Mouse (Mus musculus) stomach, postnatal 0 days (tissue): ENCODE results near the gene Qsox1. TPM values are rescaled to one million over a fixed set of nuclear protein-coding genes. Genes with fewer than 3 reads are reported as not detected.

Experiments
- ATAC-seq: fragments of 200-750 bp; cut with Nextera tagmentation; 2 replicates; pipeline ENCODE4 v1.8.0; 2017; ENCODE audit not compliant: low FRiP score, low TSS enrichment
- DNase-seq: peaks from one replicate; pipeline ENCODE4 v3.0.0-alpha.2; 2016; ENCODE audit warnings: low spot score
- H3K27ac ChIP-seq: fragments of 300-500 bp; sonication (generic); replicated peaks from 2 replicates; pipeline ENCODE4 v1.5.1; 2014; ENCODE audit warnings: mild to moderate bottlenecking, control low read depth
- H3K27me3 ChIP-seq: fragments of 300-500 bp; sonication (generic); 2 replicates; pipeline ENCODE4 v1.6.1; 2014; ENCODE audit warnings: low read length; ENCODE audit not compliant: control insufficient read depth, insufficient read depth
- H3K36me3 ChIP-seq: fragments of 300-500 bp; sonication (generic); 2 replicates; pipeline ENCODE4 v1.6.1; 2014; ENCODE audit warnings: low read length, mixed read lengths; ENCODE audit not compliant: control insufficient read depth, insufficient read depth
- H3K4me1 ChIP-seq: fragments of 300-500 bp; sonication (generic); replicated peaks from 2 replicates; pipeline ENCODE4 v1.6.1; 2014; ENCODE audit warnings: antibody characterized with exemption; ENCODE audit not compliant: control insufficient read depth, insufficient read depth
- H3K4me2 ChIP-seq: fragments of 300-500 bp; sonication (generic); replicated peaks from 2 replicates; pipeline ENCODE4 v1.6.1; 2014; ENCODE audit warnings: low read depth, mild to moderate bottlenecking, control low read depth, moderate library complexity
- H3K4me3 ChIP-seq: fragments of 300-500 bp; sonication (generic); 2 replicates; pipeline ENCODE4 v1.5.1; 2014; ENCODE audit warnings: low read depth, low read length, control low read depth
- H3K9ac ChIP-seq: fragments of 300-500 bp; sonication (generic); 2 replicates; pipeline ENCODE4 v1.6.1; 2014; ENCODE audit warnings: mild to moderate bottlenecking, low read length, control low read depth, mixed read lengths
- H3K9me3 ChIP-seq: fragments of 300-500 bp; sonication (generic); 2 replicates; pipeline ENCODE4 v1.6.1; 2016; ENCODE audit warnings: low read length; ENCODE audit not compliant: control insufficient read depth
- CTCF ChIP-seq: IDR thresholded peaks from 2 replicates; pipeline ENCODE4 v1.5.1; 2016; ENCODE audit warnings: antibody characterized with exemption, low read depth, mild to moderate bottlenecking, moderate library complexity
- EP300 ChIP-seq: optimal IDR thresholded peaks from 2 replicates; pipeline ENCODE3; 2016; ENCODE audit warnings: antibody characterized with exemption
- WGBS: fragments of 180-500 bp; shearing (Covaris S2); extraction: QIAGEN DNeasy Blood & Tissue Kit; methylation state at CpG from one replicate; pipeline ENCODE4 v1.1.7; 2014; 5-methylcytosine and 5-hydroxymethylcytosine counted together
- polyA plus RNA-seq: library from polyadenylated mRNA; unstranded; fragments of >200 nt; fragmentation: Nextera tagmentation; extraction: Ambion mirVana; gene quantifications from 2 replicates; pipeline ENCODE4 v1.2.1, GENCODE M21; 2015

Qsox1 gene
- polyA plus RNA-seq, 1 experiment from 2014 or later: 95.7 TPM

DNA sequence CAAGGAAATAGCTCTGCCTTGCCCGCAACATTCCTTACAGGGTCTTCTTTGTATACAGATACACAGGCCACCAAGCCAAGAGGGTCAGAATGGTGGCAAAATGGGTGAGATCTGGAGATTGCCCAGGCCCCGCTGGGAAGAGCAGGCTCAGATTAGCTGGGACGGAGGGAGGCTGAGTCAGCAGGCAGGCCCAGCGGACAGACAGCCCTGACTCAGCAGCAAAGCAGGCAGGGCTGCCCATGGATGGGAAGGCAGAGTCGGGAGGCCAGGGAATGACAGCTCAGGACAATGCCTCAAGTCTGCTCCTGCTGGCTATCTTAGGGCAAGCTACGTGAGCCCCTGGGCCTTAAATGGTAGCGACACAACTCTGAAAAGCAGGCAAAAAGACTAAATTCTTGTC, 26.8 kb downstream of the Qsox1 start:
- H3K4me1 ChIP-seq: no peaks in the 10 kb centered on the region
- no peak overlapping the region for H3K4me3 ChIP-seq
- no peak overlapping the region for H3K4me2 ChIP-seq
- peaks cover 54% of the 10 kb centered on the region for H3K36me3 ChIP-seq
- no peaks in the 10 kb centered on the region for H3K27me3 ChIP-seq
- DNase-seq (no peak), ATAC-seq (no peak)
- H3K9ac ChIP-seq: no peak overlapping the region
- WGBS: 76% methylated on average over 7 of the region's 7 CpGs
- no peaks in the 10 kb centered on the region for H3K9me3 ChIP-seq
- H3K27ac ChIP-seq: no peak overlapping the region
- no peak for TF ChIP-seq EP300
- TF ChIP-seq CTCF: no peak

DNA sequence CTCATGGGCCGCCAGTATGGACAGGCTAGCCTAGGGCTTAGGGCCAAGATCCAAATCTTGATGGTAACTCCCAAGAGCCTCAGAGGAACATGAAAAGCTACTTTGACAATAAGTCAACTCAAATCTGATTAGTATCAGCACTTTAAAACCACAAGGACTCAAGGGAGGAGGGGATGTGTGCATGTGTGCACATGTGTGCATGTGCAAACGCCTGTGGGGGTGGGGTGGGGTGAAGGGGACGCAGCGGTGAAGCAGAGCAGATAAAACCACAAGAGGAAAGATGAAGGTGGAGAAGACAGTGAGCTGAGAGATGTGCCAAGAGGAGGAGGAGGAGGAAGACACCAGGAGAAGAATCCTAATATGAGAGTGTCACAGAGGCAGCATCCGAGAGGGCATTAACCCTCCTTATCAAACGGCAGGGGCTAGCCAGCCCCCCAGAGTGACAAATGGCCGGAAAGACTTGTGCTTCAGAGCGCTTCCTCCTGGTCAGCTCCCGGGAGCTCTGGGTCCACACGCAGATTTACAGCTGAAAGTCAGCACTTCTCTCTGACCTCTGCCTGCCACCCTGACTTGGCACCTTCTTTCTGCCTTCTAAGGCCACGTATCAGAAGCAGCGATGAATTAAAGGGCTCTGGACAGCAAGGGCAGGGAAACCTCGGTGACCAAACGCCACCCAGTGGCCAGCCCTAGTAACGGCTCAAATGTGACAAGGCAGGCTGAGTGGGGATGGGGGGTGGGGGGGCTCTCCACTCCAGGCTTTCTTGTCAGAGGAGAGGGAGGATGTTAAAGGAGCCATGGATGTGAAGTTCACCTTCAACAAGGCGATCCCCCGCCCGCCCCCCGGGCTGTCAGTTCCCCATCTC, 28.1 kb downstream of the Qsox1 start:
- no peaks in the 10 kb centered on the region for H3K27me3 ChIP-seq
- H3K4me1 ChIP-seq: no peaks in the 10 kb centered on the region
- DNase-seq: peak; percentile 60
- peaks cover 55% of the 10 kb centered on the region for H3K36me3 ChIP-seq
- no peak overlapping the region for H3K4me2 ChIP-seq
- H3K9ac ChIP-seq: no peak overlapping the region
- H3K4me3 ChIP-seq: no peak overlapping the region
- H3K9me3 ChIP-seq: no peaks in the 10 kb centered on the region
- 0 out of 2 replicates have a peak, but pooled peaks have one; percentile 9 for ATAC-seq
- TF ChIP-seq EP300: no peak
- TF ChIP-seq CTCF: peak; percentile 81
- 40% methylated on average over 19 of the region's 19 CpGs for WGBS
- no peak overlapping the region for H3K27ac ChIP-seq

DNA sequence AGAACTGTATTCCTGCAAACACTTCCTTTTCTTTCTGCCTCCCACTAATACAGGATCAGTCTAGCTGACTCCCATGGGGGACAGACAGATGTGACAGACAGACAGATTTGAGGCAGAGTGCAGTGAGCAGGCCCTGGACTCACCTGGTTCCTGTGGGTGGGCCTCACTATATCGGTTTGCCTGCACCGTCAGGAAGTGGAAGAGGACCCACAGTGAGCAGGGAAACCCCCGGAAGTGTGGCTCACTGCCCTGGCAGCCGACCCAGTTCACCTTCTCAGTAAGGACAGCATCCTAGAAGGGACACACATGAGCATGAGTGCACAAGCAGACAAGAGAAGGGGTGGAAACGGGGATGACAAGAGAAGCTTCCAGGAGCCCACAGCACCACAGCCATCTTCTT, 30.3 kb downstream of the Qsox1 start:
- H3K27ac ChIP-seq: no peak overlapping the region
- H3K27me3 ChIP-seq: no peaks in the 10 kb centered on the region
- DNase-seq (no peak), ATAC-seq (no peak)
- H3K4me3 ChIP-seq: no peak overlapping the region
- H3K4me1 ChIP-seq: no peaks in the 10 kb centered on the region
- peaks cover 50% of the 10 kb centered on the region for H3K36me3 ChIP-seq
- 80% methylated on average over 5 of the region's 5 CpGs for WGBS
- H3K4me2 ChIP-seq: no peak overlapping the region
- H3K9me3 ChIP-seq: no peaks in the 10 kb centered on the region
- TF ChIP-seq EP300 (no peak), CTCF (no peak)
- H3K9ac ChIP-seq: no peak overlapping the region

DNA sequence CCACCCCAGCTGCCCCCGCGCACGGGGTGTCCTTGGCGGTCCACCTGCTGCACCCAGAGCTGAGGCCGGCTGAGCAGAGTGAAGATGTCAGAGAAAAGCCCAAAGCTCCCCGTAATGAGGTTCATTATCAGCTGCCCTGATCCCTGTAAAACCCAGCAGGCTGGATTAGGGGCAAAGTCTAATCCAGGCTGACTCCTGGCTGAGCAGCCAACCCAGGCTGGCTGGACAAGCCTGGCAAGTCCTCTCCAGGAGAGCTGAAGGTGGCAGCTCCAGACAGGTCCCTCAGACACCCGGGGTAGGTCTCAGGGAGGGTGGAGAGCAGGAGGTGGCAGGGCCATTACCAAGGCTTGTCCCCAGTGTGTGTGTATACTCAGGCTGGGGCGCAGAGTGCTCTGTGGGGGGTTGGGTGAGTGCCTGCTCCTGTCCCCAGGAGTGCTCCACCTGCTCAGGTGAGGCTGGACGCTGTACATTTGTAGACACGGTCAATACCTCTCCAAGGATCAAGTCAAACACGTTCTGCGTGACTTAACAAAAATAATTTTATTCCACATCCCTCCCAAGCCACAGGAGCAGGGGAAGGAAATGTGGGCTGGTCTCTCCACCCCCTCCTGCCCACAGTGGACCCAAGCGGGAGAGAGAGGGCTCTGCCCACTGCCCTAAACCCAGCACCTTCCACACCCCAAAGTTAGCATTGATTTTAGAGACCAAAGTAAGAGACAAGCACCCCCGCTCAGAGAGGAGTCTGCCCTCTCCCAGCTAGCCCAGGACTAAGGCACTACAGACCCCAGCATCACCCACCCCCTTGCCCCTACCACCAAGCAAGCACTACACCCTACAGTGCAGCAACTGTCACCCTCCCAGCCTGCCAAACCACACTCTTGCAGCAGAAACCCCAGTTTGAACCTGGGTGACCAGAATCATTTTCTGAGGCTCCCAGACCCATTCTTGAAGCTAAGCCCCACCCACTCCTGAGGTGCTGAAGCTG, 34.8 kb downstream of the Qsox1 start:
- Histone ChIP-seq H3K27me3 (no peaks in the 10 kb centered on the region), H3K4me2 (no peak overlapping the region), H3K9ac (no peak overlapping the region), H3K27ac (0 out of 2 replicates have a peak overlapping the region, but pooled peaks have one; percentile 40), H3K4me3 (no peak overlapping the region), H3K9me3 (no peaks in the 10 kb centered on the region), H3K4me1 (no peaks in the 10 kb centered on the region), H3K36me3 (peaks cover 28% of the 10 kb centered on the region)
- TF ChIP-seq EP300: no peak
- no peak for TF ChIP-seq CTCF
- peak; percentile 74 for DNase-seq
- WGBS: 55% methylated on average over 14 of the region's 14 CpGs
- ATAC-seq: peak; percentile 81

DNA sequence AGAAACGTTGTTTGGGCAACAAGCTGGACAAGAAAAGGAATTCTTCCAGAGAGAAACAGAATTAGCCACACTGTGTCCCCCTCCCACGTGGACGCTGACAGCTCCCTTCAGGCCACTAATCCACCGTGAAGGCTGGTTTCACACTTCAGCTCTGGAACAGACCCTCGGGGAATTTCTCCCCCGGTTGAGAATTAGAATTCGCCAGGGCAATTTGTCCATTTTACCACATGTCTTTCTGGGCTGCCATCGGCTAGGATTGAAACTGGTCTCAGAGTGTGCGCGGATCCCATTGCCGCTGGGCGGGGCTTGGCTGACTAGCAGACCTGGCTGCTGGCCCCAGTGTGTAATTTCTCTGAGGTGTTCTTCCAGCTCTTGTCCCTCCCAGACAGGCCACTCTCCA, 53.5 kb downstream of the Qsox1 start:
- H3K27ac ChIP-seq: no peak overlapping the region
- H3K27me3 ChIP-seq: no peaks in the 10 kb centered on the region
- 76% methylated on average over 12 of the region's 12 CpGs for WGBS
- H3K4me2 ChIP-seq: no peak overlapping the region
- no peaks in the 10 kb centered on the region for H3K36me3 ChIP-seq
- TF ChIP-seq EP300 (no peak), CTCF (no peak)
- H3K4me1 ChIP-seq: no peaks in the 10 kb centered on the region
- DNase-seq: no peak
- no peak overlapping the region for H3K4me3 ChIP-seq
- no peaks in the 10 kb centered on the region for H3K9me3 ChIP-seq
- no peak overlapping the region for H3K9ac ChIP-seq
- ATAC-seq: no peak
